Mouse (Mus musculus): ENCODE measurements at regions not wholly inside any gene's neighbourhood (a gene's known extent, or its start where the extent isn't known, plus 50 kb on each side); places are given as distances from the start of the nearest gene placed in this dataset.

DNA sequence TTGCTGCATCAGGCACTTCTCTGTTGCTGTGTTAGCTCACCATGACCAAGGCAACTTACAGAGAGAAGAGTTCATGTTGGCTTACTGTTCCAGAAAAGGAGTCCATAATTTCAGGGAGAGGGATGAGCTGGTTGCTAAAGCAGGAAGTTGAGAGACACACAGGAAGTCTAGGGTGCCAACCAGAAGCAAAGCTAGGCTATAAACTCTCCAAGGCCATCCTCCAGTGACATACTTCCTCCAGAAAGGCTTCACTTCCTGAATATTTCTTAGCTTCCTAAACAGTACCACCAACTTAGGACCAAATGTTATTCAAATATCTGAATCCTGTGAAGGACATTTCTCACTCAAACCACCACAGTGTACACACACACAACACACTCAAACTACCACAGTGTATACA lies 2010.6 kb downstream of the A830018L16Rik start:
- CTCF ChIA-PET = no interaction called here

DNA sequence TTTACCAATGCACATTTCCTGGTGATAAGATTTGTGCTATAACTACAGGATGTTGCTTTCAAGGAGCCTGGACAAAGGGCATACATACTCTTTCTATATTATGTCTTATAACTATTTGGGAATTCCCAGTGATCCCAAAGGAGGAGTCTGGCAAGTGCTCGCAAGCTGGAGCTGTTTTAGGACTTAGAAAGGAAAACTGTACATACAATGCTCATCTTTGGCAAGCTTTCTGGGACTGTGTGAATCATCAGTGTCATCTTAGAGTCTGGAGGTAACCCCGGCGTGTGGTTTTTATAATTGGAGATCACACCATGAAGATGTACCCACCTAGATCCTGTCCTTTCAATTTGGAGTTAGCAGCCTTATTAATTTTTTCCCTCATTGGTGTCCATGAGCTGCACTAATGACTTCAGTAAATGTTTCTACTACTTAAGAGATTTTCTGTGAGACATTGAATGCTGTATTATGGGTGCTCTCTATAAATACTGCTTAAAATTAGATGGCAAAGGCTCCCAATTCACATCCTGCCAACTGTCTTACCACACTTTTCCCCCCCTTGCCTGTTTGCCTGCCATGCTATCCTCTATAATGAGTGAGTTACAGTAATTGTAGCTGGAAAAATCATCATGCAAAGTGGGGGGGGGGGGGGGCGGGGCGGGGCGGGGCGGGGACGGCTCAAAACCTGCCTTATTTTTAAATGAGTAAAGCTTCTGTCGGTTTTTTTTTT lies 2011.9 kb downstream of the A830018L16Rik start:
- CTCF ChIA-PET = interaction anchor here (0.6 to 1.1 kb wide), 2 partner anchors 48 to 276 kb away, joined by 3 to 6 read pairs; no protein-coding TSS in a partner anchor

DNA sequence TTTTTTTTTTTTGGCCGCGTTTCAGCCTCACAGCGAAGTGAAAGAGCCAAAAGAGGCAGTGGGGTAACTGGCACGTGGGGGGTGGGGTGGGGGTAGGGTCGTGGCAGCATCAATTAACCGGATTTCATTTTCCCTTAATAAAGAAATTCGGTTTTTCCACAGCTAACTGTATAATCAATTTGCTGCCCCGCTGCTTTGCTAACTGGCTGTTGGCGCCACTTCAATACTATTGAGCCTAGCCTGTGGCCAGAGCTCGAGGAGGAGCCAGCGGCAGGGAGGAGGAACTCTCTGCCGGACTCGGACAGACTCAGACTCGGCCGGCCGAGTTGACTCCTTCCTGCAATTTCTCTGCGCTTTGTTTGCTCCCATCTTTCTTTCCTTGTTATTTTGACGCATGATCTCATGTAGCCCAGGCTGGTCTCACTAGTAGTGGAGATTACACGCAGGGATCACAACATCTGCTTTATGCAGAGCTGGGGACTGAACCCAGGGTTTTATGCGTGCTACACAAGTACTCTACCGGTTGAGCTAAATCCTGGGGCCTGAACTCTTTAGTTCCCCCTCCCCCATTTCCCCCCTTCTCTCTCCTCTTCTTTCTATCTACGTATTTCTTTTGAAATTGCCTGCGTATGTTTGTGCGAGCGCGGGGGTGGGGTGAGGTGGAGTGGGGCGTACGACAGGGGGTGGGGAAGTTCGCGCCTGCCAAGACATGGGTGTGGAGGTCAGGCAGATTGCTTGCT lies 2012.6 kb downstream of the A830018L16Rik start:
- CTCF ChIA-PET = interaction anchor here (0.6 to 1.1 kb wide), 3 partner anchors 49 to 276 kb away, joined by 3 to 6 read pairs (median 5); no protein-coding TSS in a partner anchor

DNA sequence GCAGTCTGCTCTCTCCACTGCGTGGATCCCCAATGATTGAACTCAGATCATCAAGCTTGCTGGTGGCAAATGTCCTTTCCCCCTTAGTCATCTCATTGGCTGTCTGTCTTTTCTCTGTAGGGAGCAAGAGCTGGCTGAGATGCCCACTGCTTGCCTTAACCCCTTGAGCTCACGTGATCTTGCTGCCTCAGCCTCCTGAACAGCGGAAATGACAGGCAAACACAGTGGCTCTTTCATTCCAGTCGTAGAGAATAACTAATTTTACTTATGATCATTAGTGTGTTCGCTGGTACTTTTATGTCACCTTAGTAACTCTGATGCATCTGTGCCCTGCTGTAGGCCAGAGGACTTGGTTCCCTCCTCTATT lies 2013.1 kb downstream of the A830018L16Rik start:
- CTCF ChIA-PET = interaction anchor here (1.1 kb wide), 1 partner anchor 49 kb away, joined by 3 read pairs; no protein-coding TSS in a partner anchor

DNA sequence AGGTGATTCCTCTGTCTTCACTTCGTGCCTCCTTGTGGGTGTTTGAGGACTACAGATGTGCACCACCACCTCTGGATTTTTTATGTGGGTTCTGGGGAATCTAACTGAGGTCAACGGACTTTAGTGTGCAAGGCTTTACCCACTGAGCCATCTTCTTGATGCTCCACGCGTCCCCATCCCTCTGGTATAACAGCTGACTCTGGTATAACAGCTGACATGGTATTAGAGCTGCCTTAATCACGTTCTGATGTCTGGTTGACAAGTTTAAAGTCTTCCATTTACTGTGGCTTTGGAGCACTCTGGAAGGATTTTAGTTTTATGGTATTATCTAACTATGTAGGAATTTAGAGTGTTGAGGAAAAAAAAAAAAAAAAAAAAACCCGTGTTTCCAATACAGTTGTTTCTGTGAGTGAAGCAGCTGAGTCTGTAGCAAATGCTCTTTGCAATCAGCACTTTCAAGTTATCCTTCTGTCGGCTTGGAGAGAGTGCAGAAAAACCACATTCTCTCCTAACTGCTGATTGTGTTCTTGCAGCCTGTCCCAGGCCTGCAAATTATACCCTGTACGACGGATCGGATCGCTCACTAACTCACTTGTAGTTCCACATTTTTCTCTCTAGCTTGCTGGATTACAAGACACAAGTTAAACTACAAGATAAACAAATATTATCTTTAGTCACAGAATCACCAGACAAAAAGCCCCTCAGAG lies 2013.7 kb downstream of the A830018L16Rik start:
- CTCF ChIA-PET = no interaction called here

DNA sequence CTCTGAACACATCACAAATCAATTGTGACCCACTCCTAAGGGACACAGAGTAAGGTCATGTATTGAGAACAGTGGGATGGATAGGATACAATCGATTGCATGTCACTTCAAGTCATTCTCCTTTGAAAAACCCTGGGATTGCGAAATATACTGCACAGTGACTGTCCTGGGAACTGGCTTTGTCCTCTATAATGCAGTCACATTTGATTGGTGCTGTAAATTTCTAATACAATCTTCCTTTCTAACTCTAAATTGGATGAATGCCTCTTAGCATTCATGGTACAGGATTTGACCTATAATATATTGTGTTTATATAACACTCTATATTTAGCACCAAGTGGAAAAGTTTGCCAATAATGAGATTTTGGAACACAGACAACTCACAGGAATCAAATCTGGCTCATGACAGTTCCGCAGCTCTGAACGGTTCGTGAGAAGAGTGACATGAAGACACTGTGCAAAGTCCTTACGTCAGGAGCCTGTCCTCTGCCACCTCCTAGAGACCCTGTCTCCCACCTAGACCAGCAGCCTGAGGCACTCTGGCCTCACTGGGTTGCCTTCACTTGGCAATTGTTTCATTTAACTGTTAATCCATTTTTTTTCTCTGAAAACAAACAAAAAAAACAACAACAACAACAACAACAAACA lies 2024.0 kb downstream of the A830018L16Rik start:
- CTCF ChIA-PET = no interaction called here

DNA sequence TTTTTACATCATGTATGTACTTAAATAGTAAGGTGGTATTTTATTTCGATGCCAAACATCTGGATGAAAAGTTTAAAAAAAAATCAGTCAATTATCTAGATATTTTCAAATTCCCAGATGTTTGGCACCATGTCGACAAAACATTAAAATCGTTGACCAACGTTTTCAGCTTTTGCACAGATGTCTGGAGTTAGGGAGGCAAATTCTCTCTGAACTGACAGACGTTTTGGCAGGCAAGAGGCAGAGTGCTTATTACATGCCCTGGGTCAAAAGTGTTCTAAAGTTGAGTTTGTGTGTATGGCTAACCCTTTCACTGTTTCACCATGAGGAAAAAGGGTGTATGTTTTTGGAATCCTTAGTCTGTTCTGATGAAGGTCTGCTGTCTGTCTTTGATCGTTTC lies 2028.5 kb downstream of the A830018L16Rik start:
- CTCF ChIA-PET = interaction anchor here (0.5 to 0.8 kb wide), 2 partner anchors 23 to 43 kb away, joined by 3 to 7 read pairs; no protein-coding TSS in a partner anchor

DNA sequence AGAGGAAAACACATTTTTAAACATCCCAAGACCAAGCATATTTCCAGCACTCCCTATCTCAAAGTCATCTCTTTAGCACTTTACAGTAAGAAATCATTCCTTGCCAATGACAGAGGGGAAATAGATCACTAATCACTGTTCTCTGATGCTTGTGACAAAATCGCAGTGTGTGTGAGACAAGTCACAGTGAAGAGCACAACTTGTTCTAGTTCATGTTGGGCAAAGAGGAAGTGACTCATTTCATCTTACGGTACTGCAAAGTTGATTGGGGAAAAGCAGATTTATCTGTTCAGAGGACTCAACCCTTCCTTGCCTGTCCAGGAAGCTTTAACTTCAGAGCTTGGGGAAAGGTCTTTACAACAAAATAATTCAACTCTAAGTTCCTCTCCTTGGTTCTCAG lies 2040.6 kb downstream of the A830018L16Rik start:
- CTCF ChIA-PET = no interaction called here

DNA sequence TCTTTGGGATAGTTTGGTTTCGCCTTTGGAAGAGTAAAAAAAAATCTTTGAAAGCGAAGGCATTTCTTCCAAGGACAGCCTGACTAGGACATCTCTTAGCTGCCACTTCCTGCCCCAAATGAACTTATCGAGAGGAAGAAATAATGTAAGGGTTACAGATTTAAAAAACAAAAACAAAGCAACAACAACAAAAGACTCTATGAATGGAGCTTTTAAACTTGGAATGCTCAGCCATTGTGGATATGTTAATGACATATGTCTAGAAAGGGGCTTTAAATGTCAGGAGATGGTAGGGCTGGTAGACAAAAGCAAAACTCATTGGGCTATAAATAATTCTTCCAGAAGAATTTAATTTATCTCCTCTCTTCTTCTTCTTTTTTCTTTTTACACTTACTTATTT lies 2041.7 kb downstream of the A830018L16Rik start:
- CTCF ChIA-PET = no interaction called here

DNA sequence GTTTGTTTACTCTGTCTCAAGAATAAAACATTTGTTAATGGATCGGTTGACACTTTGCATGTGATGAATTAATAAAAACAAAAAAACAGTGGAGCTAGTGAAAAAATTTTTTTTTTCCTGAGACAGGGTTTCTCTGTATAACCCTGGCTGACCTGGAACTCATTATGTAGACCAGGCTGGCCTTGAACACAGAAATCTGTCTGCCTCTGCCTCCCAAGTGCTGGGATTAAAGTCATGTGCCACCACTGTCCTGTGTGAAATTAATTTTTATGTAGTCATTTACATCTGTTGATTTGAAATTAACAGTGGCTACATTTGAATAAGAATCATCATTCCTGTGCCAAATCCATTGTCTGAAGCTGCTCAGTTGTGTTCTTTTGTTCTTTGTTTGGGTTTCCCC lies 2050.4 kb downstream of the A830018L16Rik start:
- CTCF ChIA-PET = no interaction called here

DNA sequence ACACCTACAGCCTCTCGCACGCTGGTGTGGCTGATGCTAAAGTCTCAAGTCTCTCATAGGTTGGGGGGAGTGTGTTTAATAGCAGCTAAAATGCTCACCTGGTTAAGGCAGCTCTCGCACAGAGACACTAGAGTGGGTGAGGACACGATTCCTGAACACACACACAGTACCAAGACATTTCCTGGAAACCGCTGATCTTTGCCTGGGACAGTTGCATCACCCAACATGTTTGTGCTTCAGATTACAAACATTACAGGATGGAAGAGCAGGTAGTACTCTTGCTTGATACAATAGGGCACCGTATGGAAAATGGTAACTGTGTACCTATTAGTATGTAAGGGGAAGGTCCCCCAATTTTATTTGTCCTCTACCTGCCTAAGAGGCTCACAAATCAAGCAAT lies 2053.3 kb downstream of the A830018L16Rik start:
- CTCF ChIA-PET = no interaction called here

DNA sequence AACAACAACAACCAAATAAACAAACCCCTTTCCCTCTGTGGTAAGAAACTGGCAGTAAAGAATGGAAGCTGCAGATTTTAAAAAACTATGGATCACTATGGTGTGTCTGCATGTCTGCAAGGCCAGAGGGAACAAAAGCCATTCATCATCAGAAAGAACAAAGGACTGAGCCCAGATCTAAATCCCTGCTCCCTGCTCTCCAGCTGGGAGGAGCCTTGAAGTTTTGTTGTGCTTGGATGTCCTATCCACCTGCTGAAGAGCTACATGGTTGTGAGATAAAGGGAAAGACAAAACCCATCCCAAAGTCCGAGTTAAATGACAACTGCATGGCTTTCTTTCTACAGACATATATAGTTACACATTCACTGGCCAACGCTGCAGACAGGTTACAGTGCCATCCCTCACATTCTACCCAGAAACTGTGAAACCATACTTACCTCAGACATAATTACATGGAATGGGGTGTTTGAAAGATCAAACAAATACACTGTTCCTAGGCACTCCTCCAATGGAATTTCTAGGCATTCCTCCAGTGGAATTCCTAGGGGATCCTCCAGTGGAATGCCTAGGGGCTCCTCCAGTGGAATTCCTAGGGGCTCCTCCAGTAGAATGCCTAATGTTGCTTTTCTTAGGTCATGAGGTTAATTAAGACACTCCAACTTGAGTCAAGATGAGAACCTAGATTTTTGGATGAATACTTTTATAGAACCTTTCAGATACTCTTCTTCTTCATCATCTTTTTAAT lies 2054.2 kb downstream of the A830018L16Rik start:
- CTCF ChIA-PET = no interaction called here

DNA sequence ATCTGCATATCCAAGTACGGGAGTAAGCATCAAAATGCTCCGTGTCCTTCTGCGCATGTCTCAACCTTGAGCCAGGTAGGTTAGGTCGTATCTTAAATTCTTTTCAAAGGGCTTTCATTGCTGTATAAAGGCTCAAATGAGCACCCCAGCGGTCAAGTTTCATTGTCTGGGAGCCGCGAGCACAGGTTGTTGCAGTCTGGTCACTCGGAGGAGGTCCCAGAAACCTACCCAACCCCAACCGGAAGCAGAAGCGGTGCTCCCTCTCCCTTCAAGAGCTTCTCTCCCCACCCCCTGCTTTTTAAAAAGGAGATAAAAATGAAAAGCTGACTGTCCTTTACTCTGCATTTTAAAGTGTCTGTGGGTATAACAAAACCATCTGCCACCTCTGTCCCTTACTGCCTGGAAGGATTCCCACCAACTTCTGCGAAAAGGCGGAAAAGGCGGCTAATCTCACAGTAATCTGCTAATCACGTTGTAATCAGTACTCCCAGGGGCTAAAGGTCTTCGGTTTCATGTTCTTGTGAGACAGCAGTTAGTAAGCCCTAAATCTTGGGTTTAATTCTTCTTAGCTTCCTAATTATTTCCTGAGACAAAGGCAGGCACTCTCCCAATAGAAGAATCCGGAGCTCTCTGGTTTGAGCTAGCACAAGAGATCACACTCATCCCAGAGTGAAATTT lies 2081.0 kb downstream of the A830018L16Rik start:
- CTCF ChIA-PET = no interaction called here

DNA sequence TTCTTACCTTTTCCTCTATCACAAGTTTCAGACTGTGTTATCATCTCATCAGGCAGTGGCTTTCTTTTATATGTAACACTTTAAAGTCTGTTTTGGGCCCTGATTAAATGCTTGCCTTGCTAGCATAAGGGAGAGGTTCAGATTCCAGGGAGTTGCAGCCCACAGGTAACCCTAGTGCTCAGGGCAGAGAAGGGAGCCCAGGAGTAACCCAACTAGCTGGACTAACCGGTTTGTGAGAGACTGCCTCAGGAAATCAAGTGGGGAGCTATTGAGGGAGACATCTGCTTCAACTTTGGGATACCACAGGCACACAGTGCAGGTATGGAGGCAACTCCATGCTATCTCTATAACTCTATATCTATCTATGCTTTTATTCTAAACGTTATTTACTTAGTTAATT lies 2082.5 kb downstream of the A830018L16Rik start:
- CTCF ChIA-PET = no interaction called here

DNA sequence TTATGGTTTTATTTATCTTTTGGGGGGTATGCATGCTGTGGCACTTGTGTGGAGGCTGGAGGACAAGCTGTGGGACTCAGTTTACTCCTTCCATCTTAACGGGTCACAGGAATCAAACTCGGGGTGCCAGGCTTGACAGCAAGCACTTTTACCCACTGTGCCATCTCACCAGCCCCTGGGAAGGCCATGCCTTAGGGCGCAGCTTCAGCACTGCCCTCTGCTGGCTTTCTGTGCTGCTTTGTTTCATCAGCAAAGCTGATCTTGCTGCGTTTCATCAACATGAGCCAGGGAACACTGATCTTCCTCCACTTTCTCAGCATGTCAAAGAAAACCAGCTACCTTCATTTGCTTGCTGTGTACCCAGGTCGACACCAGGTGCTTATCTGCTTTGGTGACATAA lies 2086.6 kb downstream of the A830018L16Rik start:
- CTCF ChIA-PET = interaction anchor here (0.7 kb wide), 1 partner anchor 447 kb away, joined by 4 read pairs; no protein-coding TSS in a partner anchor

DNA sequence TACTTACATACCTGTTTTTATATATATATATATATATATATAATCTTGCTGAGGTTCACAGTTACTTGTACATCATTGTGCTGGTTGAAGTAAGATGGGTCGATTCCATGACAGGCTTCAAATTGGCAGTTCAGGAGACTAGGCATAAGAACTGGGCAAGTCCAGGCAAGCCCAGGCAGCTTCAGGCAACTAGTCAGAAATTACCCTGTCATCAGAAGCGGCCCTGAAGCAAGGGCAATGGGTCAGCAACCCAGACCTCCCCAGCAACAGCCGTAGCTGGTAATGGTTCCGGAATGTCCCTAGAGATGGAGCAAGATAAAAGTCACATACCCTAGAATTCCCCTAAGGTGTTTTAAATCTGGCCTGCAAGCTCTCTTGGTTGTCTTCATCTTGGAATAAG lies 2088.0 kb downstream of the A830018L16Rik start:
- CTCF ChIA-PET = interaction anchor here (0.7 kb wide), 1 partner anchor 691 kb away, joined by 3 read pairs; no protein-coding TSS in a partner anchor

DNA sequence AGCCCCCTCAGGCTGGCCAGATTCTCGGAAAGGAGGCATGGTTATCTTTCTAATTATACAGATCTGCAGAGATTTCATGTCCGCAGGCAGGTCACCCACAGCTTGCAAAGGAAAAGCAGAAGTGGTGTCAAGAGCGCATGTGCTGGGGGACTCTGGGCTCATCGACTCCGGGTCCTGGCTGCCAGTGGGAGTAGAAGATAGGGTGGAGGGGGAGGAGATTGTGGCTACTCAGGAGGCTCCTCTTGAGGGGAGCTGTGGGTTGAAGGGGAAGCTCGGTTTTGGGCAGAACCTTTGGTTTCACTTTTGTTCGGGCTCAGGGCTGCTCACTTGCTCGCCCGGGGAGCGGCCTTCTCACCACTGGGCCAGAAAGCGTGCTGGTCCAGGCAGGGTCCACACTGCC lies 2099.9 kb downstream of the A830018L16Rik start:
- CTCF ChIA-PET = no interaction called here

Measured in spleen, embryonic (tissue).